Mouse (Mus musculus): ENCODE results near the gene Tnni1. TPM values are rescaled to one million over a fixed set of nuclear protein-coding genes. Genes with fewer than 3 reads are reported as not detected.

Gene Tnni1
- polyA plus RNA-seq, 1 experiment from 2014 or later: 15.0 TPM

GRCm38 (mm10) chr1:135854591-135855343, 75.5 kb downstream of the Tnni1 start:
- H3K4me2 ChIP-seq: no peak overlapping the region
- WGBS: 77% methylated on average over 6 of the region's 6 CpGs
- ATAC-seq (ENCODE audit: low read depth): no peak

GRCm38 (mm10) chr1:135855344-135855687, 76.1 kb downstream of the Tnni1 start:
- ATAC-seq (ENCODE audit: low read depth): no peak
- WGBS: 92% methylated on average over 1 of the region's 1 CpGs
- H3K9me3 ChIP-seq: no peaks in the 10 kb centered on the region
- no peak overlapping the region for H3K27ac ChIP-seq (replicated peaks)
- no peaks in the 10 kb centered on the region for H3K27me3 ChIP-seq
- no peak overlapping the region for H3K4me2 ChIP-seq
- no peak overlapping the region for H3K9ac ChIP-seq
- no peak overlapping the region for H3K4me3 ChIP-seq
- peaks cover 21% of the 10 kb centered on the region for H3K4me1 ChIP-seq (replicated peaks)
- H3K36me3 ChIP-seq: no peaks in the 10 kb centered on the region

More at GRCm38 (mm10) chr1:135854591-135855343, 75.5 kb downstream of the Tnni1 start:
- H3K27ac ChIP-seq (replicated peaks): no peak overlapping the region
- no peak overlapping the region for H3K9ac ChIP-seq
- H3K4me3 ChIP-seq: no peak overlapping the region
- peaks cover 21% of the 10 kb centered on the region for H3K4me1 ChIP-seq (replicated peaks)
- no peaks in the 10 kb centered on the region for H3K36me3 ChIP-seq
- no peaks in the 10 kb centered on the region for H3K27me3 ChIP-seq
- H3K9me3 ChIP-seq: no peaks in the 10 kb centered on the region

DNA sequence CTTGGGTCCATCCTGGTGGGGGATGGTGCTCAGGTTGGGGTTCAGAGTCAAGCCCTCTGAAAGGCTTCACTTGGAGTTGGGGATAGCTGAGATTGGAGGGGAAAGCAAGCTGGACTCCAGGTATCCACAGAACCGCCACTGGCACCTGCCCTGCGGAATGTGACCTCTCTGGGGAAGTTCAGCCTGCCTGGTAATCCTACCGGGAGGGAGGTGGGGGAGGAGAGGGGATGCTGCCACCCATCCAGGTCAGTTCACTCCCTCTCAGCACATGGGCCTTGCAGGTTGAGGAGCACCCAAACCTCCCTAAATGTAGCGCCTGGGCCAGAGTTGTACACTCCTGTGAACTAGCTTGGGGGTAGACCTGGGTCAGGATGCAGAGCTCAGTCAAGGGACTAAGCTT, 76.8 kb downstream of the Tnni1 start:
- no peak for ATAC-seq (ENCODE audit: low read depth)
- H3K4me3 ChIP-seq: no peak overlapping the region
- no peak overlapping the region for H3K9ac ChIP-seq
- H3K4me2 ChIP-seq: no peak overlapping the region
- H3K36me3 ChIP-seq: no peaks in the 10 kb centered on the region
- no peaks in the 10 kb centered on the region for H3K9me3 ChIP-seq
- H3K27me3 ChIP-seq: no peaks in the 10 kb centered on the region
- WGBS: 77% methylated on average over 4 of the region's 4 CpGs
- peaks cover 21% of the 10 kb centered on the region for H3K4me1 ChIP-seq (replicated peaks)
- no peak overlapping the region for H3K27ac ChIP-seq (replicated peaks)

DNA sequence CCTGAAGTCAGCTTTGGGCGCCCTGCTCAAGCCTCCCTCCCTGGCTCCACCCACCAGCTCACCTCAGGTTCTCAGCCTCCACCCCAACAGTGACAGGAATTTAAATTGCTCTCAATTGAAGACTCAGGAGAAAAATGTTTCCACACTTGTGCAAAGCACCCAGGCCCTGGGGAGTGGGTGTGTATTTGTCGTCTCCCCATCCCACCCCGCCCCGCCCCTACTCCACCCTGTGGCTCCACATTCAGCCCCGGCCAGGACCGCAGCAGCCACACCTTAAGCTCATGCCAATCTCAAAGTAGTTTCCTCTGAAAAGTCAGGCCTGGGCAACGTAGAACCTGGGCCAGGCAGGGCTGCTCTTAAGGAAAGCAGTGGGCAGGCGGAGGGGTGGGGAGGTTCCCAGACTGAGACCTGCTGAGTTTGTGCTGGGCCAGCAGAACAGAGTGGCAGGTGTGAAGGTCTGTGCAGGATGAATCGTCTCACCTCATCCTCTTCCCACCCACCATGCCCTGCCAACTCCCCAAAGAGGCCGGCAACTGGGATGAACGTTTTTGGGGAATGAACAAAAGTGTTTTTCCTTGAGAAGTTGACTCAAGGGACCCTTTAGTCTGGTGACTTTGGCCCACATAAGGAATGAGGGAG, 78.0 kb downstream of the Tnni1 start:
- H3K9me3 ChIP-seq: no peaks in the 10 kb centered on the region
- H3K9ac ChIP-seq: no peak overlapping the region
- H3K4me3 ChIP-seq: no peak overlapping the region
- H3K27me3 ChIP-seq: no peaks in the 10 kb centered on the region
- no peak for ATAC-seq (ENCODE audit: low read depth)
- H3K36me3 ChIP-seq: no peaks in the 10 kb centered on the region
- H3K4me1 ChIP-seq (replicated peaks): peaks cover 10% of the 10 kb centered on the region
- no peak overlapping the region for H3K27ac ChIP-seq (replicated peaks)
- WGBS: 61% methylated on average over 11 of the region's 11 CpGs
- H3K4me2 ChIP-seq: no peak overlapping the region

DNA sequence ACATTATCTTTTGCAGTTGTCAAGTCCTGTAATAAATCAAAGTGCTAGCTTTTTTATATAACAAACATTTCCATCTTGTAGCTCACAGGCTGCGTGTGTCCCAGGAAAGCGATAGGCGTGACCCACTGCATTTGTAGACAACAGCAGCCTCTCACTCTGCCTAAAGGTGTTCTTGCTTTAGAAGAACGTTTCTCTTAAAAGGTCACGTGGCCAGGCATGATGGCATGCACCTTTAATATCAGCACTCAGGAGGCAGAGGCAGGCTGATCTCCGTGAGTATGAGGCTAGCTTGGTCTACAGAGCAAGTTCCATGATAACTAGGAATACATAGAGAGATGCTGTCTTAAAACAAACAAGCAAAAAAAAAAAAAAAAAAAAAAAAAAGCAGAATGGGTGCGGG, 79.3 kb downstream of the Tnni1 start:
- WGBS: 93% methylated on average over 7 of the region's 7 CpGs
- H3K27me3 ChIP-seq: no peaks in the 10 kb centered on the region
- no peak for ATAC-seq (ENCODE audit: low read depth)
- H3K36me3 ChIP-seq: no peaks in the 10 kb centered on the region
- H3K4me3 ChIP-seq: no peak overlapping the region
- H3K4me1 ChIP-seq (replicated peaks): no peaks in the 10 kb centered on the region
- no peak overlapping the region for H3K9ac ChIP-seq
- H3K9me3 ChIP-seq: no peaks in the 10 kb centered on the region
- H3K4me2 ChIP-seq: no peak overlapping the region
- no peak overlapping the region for H3K27ac ChIP-seq (replicated peaks)

Other genes with a start within 250 kb of the Tnni1 start
- 34.9 and 38.6 TPM in 2 replicates for gene Nav1, start 172.1 kb upstream of the Tnni1 start, polyA plus RNA-seq (2015; fragmentation: Nextera tagmentation; extraction: Ambion mirVana)
- 28.0 and 30.6 TPM in 2 replicates for gene Csrp1, start 59.4 kb upstream of the Tnni1 start, polyA plus RNA-seq (2015; fragmentation: Nextera tagmentation; extraction: Ambion mirVana)
- gene Phlda3, start 13.3 kb upstream of the Tnni1 start, polyA plus RNA-seq (2015; fragmentation: Nextera tagmentation; extraction: Ambion mirVana): 32.1 and 32.6 TPM in 2 replicates
- gene Lad1, start 39.2 kb downstream of the Tnni1 start, polyA plus RNA-seq (2015; fragmentation: Nextera tagmentation; extraction: Ambion mirVana): 0.40 and 0.73 TPM in 2 replicates
- 10.9 and 22.7 TPM in 2 replicates for gene Tnnt2, start 56.9 kb downstream of the Tnni1 start, polyA plus RNA-seq (2015; fragmentation: Nextera tagmentation; extraction: Ambion mirVana)
- 0.08 and 0.23 TPM in 2 replicates for gene Pkp1, start 139.8 kb downstream of the Tnni1 start, polyA plus RNA-seq (2015; fragmentation: Nextera tagmentation; extraction: Ambion mirVana)
- gene Igfn1, start 226.9 kb downstream of the Tnni1 start, polyA plus RNA-seq (2015; fragmentation: Nextera tagmentation; extraction: Ambion mirVana): not detected in 2 replicates
- gene Tmem9, start 228.7 kb downstream of the Tnni1 start, polyA plus RNA-seq (2015; fragmentation: Nextera tagmentation; extraction: Ambion mirVana): 155 and 180 TPM in 2 replicates